Mouse (Mus musculus): Measurements from ENCODE around the gene Dst. TPM values are rescaled to one million over a fixed set of nuclear protein-coding genes. Genes with fewer than 3 reads are reported as not detected.

The Dst gene
- total and polyA plus RNA-seq, 3 experiments = 9.1 to 28.0 (median 20.5) TPM

GRCm38 (mm10) chr1:33960439-33960838 is 52.4 kb downstream of the Dst start:
- no peak for TF ChIP-seq USF2 (conservative IDR thresholded peaks at IDR 0.05; ENCODE audit: low read depth, low read length)
- H3K4me3 ChIP-seq (replicated peaks in 1 of 3; ENCODE audit: low read depth in 2 of 3, low read length in 2 of 3, poor library complexity in 1 of 3) = no peak overlapping the region
- peaks cover 3 to 4% of the 10 kb centered on the region in 2 experiments; a peak in 3 of 4 replicates for H3K4me1 ChIP-seq (ENCODE audit: control insufficient read depth in 1 of 2, insufficient read depth in 2 of 2)
- dilution Hi-C loops (cut with MboI; ENCODE audit: extremely low pct_ligation_motif_present, extremely low pct_unique_long_range_greater_than_20kb, low sequenced_read_pairs) (no loop called here), in situ Hi-C loops (cut with MboI; ENCODE audit: low pct_ligation_motif_present, low pct_unique_long_range_greater_than_20kb, low sequenced_read_pairs) (loop anchor here (5.0 to 10.0 kb wide), 2 partner anchors 53 to 276 kb away; partner anchors contain the start of genes Bend6 and Dst)
- no peak overlapping the region for H3K27ac ChIP-seq (ENCODE audit: insufficient read depth, low read depth)
- no peak for DNase-seq (ENCODE audit: extremely low read depth)
- H3K79me2 ChIP-seq (replicated peaks; ENCODE audit: control insufficient read depth, extremely low read depth, insufficient read depth, poor library complexity, severe bottlenecking) = no peaks in the 10 kb centered on the region
- no peak overlapping the region for H3K4me2 ChIP-seq (ENCODE audit: insufficient read depth, low read depth, poor library complexity, severe bottlenecking)
- no peak overlapping the region for H3K9ac ChIP-seq (ENCODE audit: insufficient read depth, low read depth)
- H3K9me3 ChIP-seq (replicated peaks; ENCODE audit: low read length) = no peaks in the 10 kb centered on the region
- no peaks in the 10 kb centered on the region for H3K27me3 ChIP-seq (replicated peaks)
- peaks cover 0 to 3% of the 10 kb centered on the region in 2 experiments for H3K36me3 ChIP-seq (replicated peaks in 1 of 2; ENCODE audit: control insufficient read depth in 1 of 2, insufficient read depth in 1 of 2, low read length in 1 of 2)

DNA sequence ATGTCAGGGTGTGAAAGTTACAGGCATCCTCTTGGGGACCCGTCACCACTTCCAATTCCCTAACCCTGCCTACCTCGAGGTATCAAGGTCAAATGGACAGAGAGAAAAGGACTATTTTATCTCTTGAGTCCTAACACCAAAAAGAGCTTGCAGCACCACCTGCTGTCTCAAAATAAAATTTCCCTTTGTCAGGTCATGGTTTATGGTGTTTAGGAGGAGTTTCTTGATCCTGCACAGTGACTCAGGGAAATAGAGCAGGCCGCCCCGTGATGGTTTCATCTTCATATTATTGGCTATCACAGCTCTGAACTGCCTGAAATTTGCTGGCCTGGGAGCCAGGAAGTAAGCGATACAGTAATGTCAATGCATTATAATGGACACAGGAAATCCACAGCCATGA is 56.6 kb downstream of the Dst start:
- in situ Hi-C loops (cut with MboI; ENCODE audit: low pct_ligation_motif_present, low pct_unique_long_range_greater_than_20kb, low sequenced_read_pairs) = loop anchor here (5.0 to 10.0 kb wide), 2 partner anchors 57 to 280 kb away; partner anchors contain the start of genes Bend6 and Dst
- dilution Hi-C loops (cut with MboI; ENCODE audit: extremely low pct_ligation_motif_present, extremely low pct_unique_long_range_greater_than_20kb, low sequenced_read_pairs) = no loop called here

DNA sequence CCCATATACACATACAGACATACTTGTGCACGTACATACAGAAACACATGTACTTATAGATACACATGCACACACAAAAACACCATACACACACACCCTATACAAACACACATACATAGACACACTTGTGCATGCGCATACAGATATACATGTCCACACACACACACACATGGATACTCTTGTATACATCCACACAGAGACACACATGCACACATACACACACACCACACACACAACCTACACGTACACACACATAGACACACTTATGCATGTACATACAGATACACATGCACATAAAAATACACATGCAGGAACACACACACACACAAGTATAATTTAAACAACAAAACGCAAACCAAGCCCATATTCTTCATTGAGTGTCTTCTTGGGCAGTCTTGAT is 57.8 kb downstream of the Dst start:
- Histone ChIP-seq H3K4me3 (replicated peaks in 1 of 3; ENCODE audit: low read depth in 2 of 3, low read length in 2 of 3, poor library complexity in 1 of 3) (no peak overlapping the region), H3K4me2 (ENCODE audit: insufficient read depth, low read depth, poor library complexity, severe bottlenecking) (no peak overlapping the region), H3K4me1 (ENCODE audit: control insufficient read depth in 1 of 2, insufficient read depth in 2 of 2) (peaks cover 3 to 14% of the 10 kb centered on the region in 2 experiments; a peak in 3 of 4 replicates), H3K27me3 (replicated peaks) (no peaks in the 10 kb centered on the region), H3K36me3 (replicated peaks in 1 of 2; ENCODE audit: control insufficient read depth in 1 of 2, insufficient read depth in 1 of 2, low read length in 1 of 2) (peaks cover 0 to 27% of the 10 kb centered on the region in 2 experiments), H3K9me3 (replicated peaks; ENCODE audit: low read length) (peaks cover 2% of the 10 kb centered on the region), H3K79me2 (replicated peaks; ENCODE audit: control insufficient read depth, extremely low read depth, insufficient read depth, poor library complexity, severe bottlenecking) (no peaks in the 10 kb centered on the region; the same call in 1 of the 2 replicates), H3K27ac (ENCODE audit: insufficient read depth, low read depth) (no peak overlapping the region), H3K9ac (ENCODE audit: insufficient read depth, low read depth) (no peak overlapping the region)
- in situ Hi-C loops (cut with MboI; ENCODE audit: low pct_ligation_motif_present, low pct_unique_long_range_greater_than_20kb, low sequenced_read_pairs) (loop anchor here (10.0 kb wide), 1 partner anchor 281 kb away; no protein-coding TSS in a partner anchor), dilution Hi-C loops (cut with MboI; ENCODE audit: extremely low pct_ligation_motif_present, extremely low pct_unique_long_range_greater_than_20kb, low sequenced_read_pairs) (no loop called here)
- no peak for TF ChIP-seq RCOR1 (conservative IDR thresholded peaks at IDR 0.05; ENCODE audit: low read depth, low read length)
- no peak for TF ChIP-seq NELFE (IDR thresholded peaks at IDR 0.05; ENCODE audit: low read depth, low read length)
- TF ChIP-seq TBP (conservative IDR thresholded peaks at IDR 0.05; ENCODE audit: low read depth, low read length) = no peak
- TF ChIP-seq MAX (IDR thresholded peaks at IDR 0.05; ENCODE audit: low read length) = no peak
- TF ChIP-seq BHLHE40 (IDR thresholded peaks at IDR 0.05; ENCODE audit: low read depth, low read length) = no peak
- TF ChIP-seq MYC (IDR thresholded peaks at IDR 0.05; ENCODE audit: low read depth, low read length) = no peak
- no peak for TF ChIP-seq KAT2A (IDR thresholded peaks at IDR 0.05; ENCODE audit: insufficient replicate concordance, low read length)
- no peak for TF ChIP-seq POLR2AphosphoS2 (IDR thresholded peaks at IDR 0.05; ENCODE audit: low read depth, low read length)
- DNase-seq (ENCODE audit: extremely low read depth) = no peak

More for the DNA sequence above, 56.6 kb downstream of the Dst start:
- peak; percentile 74 for DNase-seq (ENCODE audit: extremely low read depth)
- Histone ChIP-seq H3K27ac (ENCODE audit: insufficient read depth, low read depth) (no peak overlapping the region), H3K4me1 (ENCODE audit: control insufficient read depth in 1 of 2, insufficient read depth in 2 of 2) (peaks cover 3 to 14% of the 10 kb centered on the region in 2 experiments; a peak in 3 of 4 replicates), H3K9me3 (replicated peaks; ENCODE audit: low read length) (peaks cover 2% of the 10 kb centered on the region), H3K79me2 (replicated peaks; ENCODE audit: control insufficient read depth, extremely low read depth, insufficient read depth, poor library complexity, severe bottlenecking) (no peaks in the 10 kb centered on the region; the same call in 1 of the 2 replicates), H3K4me2 (ENCODE audit: insufficient read depth, low read depth, poor library complexity, severe bottlenecking) (no peak overlapping the region), H3K9ac (ENCODE audit: insufficient read depth, low read depth) (no peak overlapping the region), H3K27me3 (replicated peaks) (no peaks in the 10 kb centered on the region), H3K4me3 (replicated peaks in 1 of 3; ENCODE audit: low read depth in 2 of 3, low read length in 2 of 3, poor library complexity in 1 of 3) (no peak overlapping the region), H3K36me3 (replicated peaks in 1 of 2; ENCODE audit: control insufficient read depth in 1 of 2, insufficient read depth in 1 of 2, low read length in 1 of 2) (peaks cover 0 to 19% of the 10 kb centered on the region in 2 experiments)
- TF ChIP-seq MAFK (IDR thresholded peaks at IDR 0.05; ENCODE audit: insufficient replicate concordance, low read length) = peak; percentile 23; the same call in 1 of the 2 replicates
- TF ChIP-seq SIN3A (IDR thresholded peaks at IDR 0.05; ENCODE audit: low read length) = no peak
- no peak for TF ChIP-seq USF2 (conservative IDR thresholded peaks at IDR 0.05; ENCODE audit: low read depth, low read length)
- TF ChIP-seq ZMIZ1 (IDR thresholded peaks at IDR 0.05; ENCODE audit: low read depth, low read length) = no peak
- no peak for TF ChIP-seq NELFE (IDR thresholded peaks at IDR 0.05; ENCODE audit: low read depth, low read length)
- TF ChIP-seq ZC3H11A (IDR thresholded peaks at IDR 0.05; ENCODE audit: low read depth, low read length) = no peak; the same call in 1 of the 2 replicates
- TF ChIP-seq KAT2A (IDR thresholded peaks at IDR 0.05; ENCODE audit: insufficient replicate concordance, low read length) = no peak
- peak; percentile 24 to 88; a peak in 2 of 4 replicates for TF ChIP-seq CTCF (conservative IDR thresholded peaks at IDR 0.05 in 1 of 2, IDR thresholded peaks at IDR 0.05 in 1 of 2; ENCODE audit: low read depth in 2 of 2, low read length in 2 of 2)
- TF ChIP-seq TCF12 (IDR thresholded peaks at IDR 0.05; ENCODE audit: low read depth, low read length) = no peak
- TF ChIP-seq ZKSCAN1 (IDR thresholded peaks at IDR 0.05; ENCODE audit: borderline replicate concordance, low read depth, low read length) = no peak
- TF ChIP-seq PAX5 (IDR thresholded peaks at IDR 0.05; ENCODE audit: low read length) = no peak
- TF ChIP-seq SMC3 (IDR thresholded peaks at IDR 0.05; ENCODE audit: low read depth, low read length) = peak; percentile 84
- TF ChIP-seq UBTF (IDR thresholded peaks at IDR 0.05; ENCODE audit: low read depth, low read length) = no peak
- no peak for TF ChIP-seq USF1 (IDR thresholded peaks at IDR 0.05; ENCODE audit: low read depth, low read length)
- TF ChIP-seq RAD21 (IDR thresholded peaks at IDR 0.05; ENCODE audit: low read depth, low read length) = peak; percentile 85
- no peak for TF ChIP-seq NRF1 (IDR thresholded peaks at IDR 0.05; ENCODE audit: low read depth, low read length)
